Mouse (Mus musculus) thymus, postnatal 36 days (tissue): ENCODE results near the gene Gpr180.

Source experiments
- DNase-seq, 2 experiments: peaks; one replicate each; pipeline ENCODE4 v3.0.0; 2022; ENCODE audit warnings: mixed read lengths in 2 of 2

Gene Gpr180

DNA sequence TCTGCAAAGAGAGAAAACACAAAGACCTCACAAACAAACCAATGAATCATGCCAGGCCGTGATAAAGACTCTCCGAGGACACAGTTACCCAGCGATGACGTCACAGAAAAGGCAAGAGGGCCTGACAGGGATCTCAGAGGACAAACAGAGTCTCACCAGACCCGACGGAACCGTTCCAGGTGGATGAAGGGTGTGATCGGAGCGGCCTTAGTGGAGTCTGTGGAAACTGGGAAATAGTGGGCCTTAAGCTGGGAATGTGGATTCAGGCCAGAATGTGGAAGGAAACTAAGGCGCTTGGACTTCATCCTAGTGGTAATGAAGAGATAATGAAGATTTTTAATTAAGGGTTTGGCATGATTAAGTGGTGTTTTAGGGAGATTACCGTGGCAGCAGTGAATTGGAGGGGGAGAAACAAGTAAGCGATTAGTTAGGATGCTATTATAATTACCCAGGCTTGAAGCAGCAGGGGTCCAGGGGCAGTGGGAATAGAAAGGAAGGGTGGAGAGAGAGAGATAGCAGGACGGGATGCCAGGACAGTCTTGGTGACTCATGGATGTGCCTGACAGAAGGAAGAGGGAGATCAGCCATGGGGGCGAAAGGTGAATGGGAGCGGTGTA is 75.3 kb downstream of the Gpr180 start:
- DNase-seq = no peak
